Mouse (Mus musculus) R1 (cell line): ENCODE measurements around the gene Mrps33.
A peak's percentile ranks its signal among the peaks of the same experiment; 100 is the strongest.

Source experiments
- DNase-seq: peaks from one replicate; pipeline ENCODE4 v3.0.0-alpha.2; 2018; ENCODE audit warnings: low read depth, low spot score

Gene Mrps33

DNA sequence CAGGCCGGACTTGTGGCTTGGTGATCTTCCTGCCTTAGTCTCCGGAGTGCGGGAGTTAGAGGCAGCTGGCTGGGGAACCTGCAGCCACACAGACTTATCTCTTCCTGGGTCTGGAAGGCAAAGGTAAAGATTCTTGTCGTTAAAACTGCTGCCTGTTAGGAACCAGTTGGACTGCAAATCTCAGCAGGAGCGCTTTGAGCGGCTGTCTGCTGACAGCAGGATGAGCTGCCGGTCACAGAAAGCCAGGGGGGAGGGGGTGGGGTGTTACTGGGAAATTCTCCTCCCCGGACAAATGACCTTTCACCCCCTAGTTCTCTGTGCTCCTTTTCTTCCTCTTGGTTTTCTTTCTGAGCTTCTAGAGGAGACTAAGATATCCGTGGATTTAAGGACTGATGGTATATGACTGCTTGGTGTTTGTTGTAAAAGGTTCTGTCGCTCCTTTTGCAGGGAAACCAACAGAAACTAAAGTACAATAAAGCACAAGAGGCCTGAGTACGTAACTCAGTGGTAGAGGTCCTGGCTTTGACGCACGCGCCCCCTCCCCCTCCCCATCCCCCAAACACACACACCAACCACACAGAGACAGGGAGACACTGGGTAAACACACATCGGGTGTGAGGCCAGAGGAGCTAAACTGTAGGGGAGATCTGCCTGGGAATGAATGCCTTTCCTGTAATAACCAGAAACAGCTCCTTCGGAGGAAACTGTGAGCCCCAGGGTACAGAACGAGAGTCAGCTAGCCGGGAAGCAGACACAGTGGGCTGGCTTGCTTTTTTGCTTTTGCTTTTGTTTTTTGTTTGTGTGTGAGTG, 29.7 kb downstream of the Mrps33 start:
- peak; percentile 97 for DNase-seq

DNA sequence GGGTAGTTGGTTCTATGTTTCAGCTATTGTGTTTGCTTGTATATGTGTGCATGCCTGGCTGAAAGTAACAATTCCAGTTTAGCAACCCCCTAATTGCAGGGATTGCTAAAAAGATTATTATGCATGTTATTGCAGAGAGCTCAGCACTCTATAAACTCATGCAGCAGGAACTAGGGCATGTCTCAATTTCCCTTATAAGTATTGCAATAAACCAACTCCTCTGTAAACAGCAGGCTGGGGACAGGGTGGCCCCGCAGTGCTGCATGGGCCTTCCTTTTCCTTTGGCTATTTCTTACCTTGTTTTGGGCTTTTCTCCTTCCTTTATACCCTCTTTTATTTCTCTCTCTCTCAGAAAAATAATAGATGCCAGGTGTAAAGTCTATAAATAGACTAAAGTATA, 32.3 kb downstream of the Mrps33 start:
- no peak for DNase-seq

DNA sequence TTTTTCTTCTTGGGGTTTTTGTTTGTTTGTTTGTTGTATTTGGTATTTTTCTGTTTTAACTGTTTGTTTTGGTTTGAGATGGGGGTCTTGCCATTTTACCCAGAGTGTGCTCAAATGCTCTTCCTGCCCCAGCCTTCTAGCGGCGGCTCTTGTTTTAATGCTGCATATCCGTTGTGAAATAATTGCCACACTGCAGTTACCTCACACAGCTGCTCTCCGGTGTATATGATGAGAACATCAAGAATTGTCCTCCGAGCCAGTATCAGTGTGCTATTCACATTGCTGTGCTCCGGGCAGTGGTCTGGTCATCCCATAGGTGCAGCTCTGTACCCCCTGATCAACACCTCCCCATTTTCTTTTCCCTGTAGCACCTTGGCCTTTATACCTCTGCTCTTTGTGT, 34.5 kb downstream of the Mrps33 start:
- DNase-seq: no peak

DNA sequence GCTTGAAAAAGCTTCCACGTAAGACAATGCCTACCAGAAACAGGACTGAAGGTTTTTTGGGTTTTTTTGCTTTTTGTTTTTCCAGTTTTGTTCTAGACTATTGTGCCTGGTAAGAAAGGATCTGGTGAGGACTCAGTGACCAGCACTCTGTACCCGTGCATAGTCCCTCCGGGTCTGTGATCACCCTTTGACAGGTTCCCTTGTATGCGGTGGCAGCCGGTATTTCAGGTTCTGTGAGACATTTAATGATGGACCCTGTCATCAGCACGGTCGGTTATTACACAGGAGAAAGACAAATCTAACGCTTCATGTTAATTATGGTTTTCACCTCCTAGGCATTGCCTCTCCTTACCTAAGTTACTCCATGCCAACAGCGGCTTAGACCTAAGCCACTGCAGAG, 35.8 kb downstream of the Mrps33 start:
- DNase-seq: no peak

DNA sequence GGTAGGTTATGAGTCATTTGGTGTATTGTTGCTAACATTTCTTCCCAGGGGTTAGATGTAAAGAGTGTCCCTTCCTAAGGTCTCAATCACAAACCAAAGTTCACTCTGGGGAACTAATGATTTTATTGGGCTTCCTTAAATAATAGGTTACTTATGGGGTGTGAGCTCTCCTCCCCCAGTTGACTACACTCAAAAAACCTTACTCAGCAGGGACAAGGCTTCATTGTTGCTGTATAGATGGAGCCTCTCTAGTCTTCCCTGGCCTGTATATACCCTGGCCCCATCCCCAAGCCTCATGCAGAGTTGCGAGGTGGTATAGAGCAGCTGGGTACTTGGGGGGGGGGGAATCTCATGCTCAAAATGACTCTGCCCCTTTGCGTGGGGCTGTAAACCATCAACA, 53.6 kb downstream of the Mrps33 start:
- DNase-seq: no peak
